Mouse (Mus musculus) heart, adult 2 months (tissue): Measurements from ENCODE around the gene Fbxl13. TPM values are rescaled to one million over a fixed set of nuclear protein-coding genes. Genes with fewer than 3 reads are reported as not detected.

Experiments used
- DNase-seq, 2 experiments: peaks; one replicate each; pipeline ENCODE4 v3.0.0; 2021
- H3K27ac ChIP-seq: fragments of 200-600 bp; 2 replicates; pipeline ENCODE4 v1.8.1; 2022
- H3K27me3 ChIP-seq: fragments of 200-500 bp; 2 replicates; pipeline ENCODE4 v1.6.1; 2012; ENCODE audit warnings: mild to moderate bottlenecking, low read length, inconsistent platforms, mixed read lengths; ENCODE audit not compliant: control insufficient read depth, insufficient read depth
- H3K36me3 ChIP-seq: fragments of 200-500 bp; 2 replicates; pipeline ENCODE4 v1.6.1; 2012; ENCODE audit warnings: low read length, inconsistent platforms; ENCODE audit not compliant: control insufficient read depth, insufficient read depth
- H3K4me1 ChIP-seq: fragments of 200-500 bp; 2 replicates; pipeline ENCODE4 v1.6.1; 2011; ENCODE audit warnings: low read length; ENCODE audit not compliant: control insufficient read depth, insufficient read depth
- H3K4me3 ChIP-seq: fragments of 200-600 bp; 2 replicates; pipeline ENCODE4 v1.8.1; 2022
- H3K79me2 ChIP-seq: fragments of 200-500 bp; replicated peaks from 2 replicates; pipeline ENCODE4 v1.6.1; 2012; ENCODE audit warnings: mild to moderate bottlenecking, inconsistent platforms, low read length, moderate library complexity, mixed read lengths; ENCODE audit not compliant: control insufficient read depth, insufficient read depth
- H3K9ac ChIP-seq: fragments of 200-500 bp; 2 replicates; pipeline ENCODE4 v1.6.1; 2012; ENCODE audit warnings: low read depth, mild to moderate bottlenecking, control low read depth, inconsistent platforms, low read length, mixed read lengths
- CTCF ChIP-seq: fragments of 200-600 bp; IDR thresholded peaks from 2 replicates; pipeline ENCODE4 v1.8.1; 2022; ENCODE audit warnings: antibody characterized with exemption, mild to moderate bottlenecking, moderate library complexity
- EP300 ChIP-seq: fragments of 200-500 bp; IDR thresholded peaks from 2 replicates; pipeline ENCODE4 v1.6.1; 2011; ENCODE audit warnings: low read depth, low read length, control low read depth; ENCODE audit not compliant: insufficient read depth
- POLR2A ChIP-seq: fragments of 200-500 bp; IDR thresholded peaks from 2 replicates; pipeline ENCODE4 v1.6.1; 2011; ENCODE audit warnings: mild to moderate bottlenecking, low read depth, low read length, control low read depth; ENCODE audit not compliant: insufficient read depth
- WGBS: fragments of 180-500 bp; shearing (Covaris S2); methylation state at CpG from one replicate; pipeline ENCODE4 v1.1.7; 2018; 5-methylcytosine and 5-hydroxymethylcytosine counted together
- intact Hi-C: fragments of 180-260 bp; cut with DNase I; formaldehyde crosslinking; loops from one replicate; pipeline ENCODE4 v1.15.1; 2025
- polyA plus RNA-seq: library from polyadenylated mRNA; depleted of rRNA; stranded (reverse); fragments of >200 nt; gene quantifications from 2 replicates; pipeline ENCODE4 v1.2.3, GENCODE M21; 2012
- total RNA-seq, 2 experiments: library from RNA; stranded (reverse); gene quantifications; 2 replicates each; pipeline ENCODE4 v1.2.3; 2021

The Fbxl13 gene
- total and polyA plus RNA-seq, 3 experiments: 0.47 TPM; not detected in 2

GRCm38 (mm10) chr5:21502936-21503610, 142.4 kb downstream of the Fbxl13 start:
- WGBS: 87% methylated on average over 13 of the region's 13 CpGs
- no peaks in the 10 kb centered on the region for H3K4me1 ChIP-seq
- no peak overlapping the region for H3K4me3 ChIP-seq
- DNase-seq: no peak
- H3K36me3 ChIP-seq: no peaks in the 10 kb centered on the region
- H3K27ac ChIP-seq: no peak overlapping the region
- H3K79me2 ChIP-seq: no peaks in the 10 kb centered on the region
- no peaks in the 10 kb centered on the region for H3K27me3 ChIP-seq
- H3K9ac ChIP-seq: no peak overlapping the region
- TF ChIP-seq POLR2A (no peak), CTCF (no peak), EP300 (no peak)
- intact Hi-C loops: no loop called here

GRCm38 (mm10) chr5:21500941-21501340, 144.5 kb downstream of the Fbxl13 start:
- Histone ChIP-seq H3K36me3 (no peaks in the 10 kb centered on the region), H3K79me2 (no peaks in the 10 kb centered on the region), H3K9ac (no peak overlapping the region), H3K27ac (no peak overlapping the region), H3K27me3 (no peaks in the 10 kb centered on the region), H3K4me1 (no peaks in the 10 kb centered on the region), H3K4me3 (no peak overlapping the region)
- intact Hi-C loops: no loop called here
- 90% methylated on average over 2 of the region's 2 CpGs for WGBS
- no peak for TF ChIP-seq POLR2A
- no peak for TF ChIP-seq CTCF
- TF ChIP-seq EP300: no peak
- no peak for DNase-seq

GRCm38 (mm10) chr5:21500133-21500532, 145.3 kb downstream of the Fbxl13 start:
- no peaks in the 10 kb centered on the region for H3K36me3 ChIP-seq
- no peak overlapping the region for H3K9ac ChIP-seq
- no peaks in the 10 kb centered on the region for H3K4me1 ChIP-seq
- H3K27ac ChIP-seq: no peak overlapping the region
- H3K27me3 ChIP-seq: no peaks in the 10 kb centered on the region
- intact Hi-C loops: no loop called here
- H3K4me3 ChIP-seq: no peak overlapping the region
- DNase-seq: no peak
- H3K79me2 ChIP-seq: no peaks in the 10 kb centered on the region
- TF ChIP-seq CTCF (no peak), POLR2A (no peak), EP300 (no peak)
- WGBS: 84% methylated on average over 10 of the region's 10 CpGs

- H3K36me3 ChIP-seq: no peaks in the 10 kb centered on the region
- no peaks in the 10 kb centered on the region for H3K79me2 ChIP-seq
- intact Hi-C loops: no loop called here
- H3K27me3 ChIP-seq: no peaks in the 10 kb centered on the region
- H3K9ac ChIP-seq: no peak overlapping the region
- no peaks in the 10 kb centered on the region for H3K4me1 ChIP-seq
- no peak for TF ChIP-seq EP300
- no peak for TF ChIP-seq POLR2A
- no peak for TF ChIP-seq CTCF
- WGBS: 91% methylated on average over 11 of the region's 11 CpGs
- H3K27ac ChIP-seq: no peak overlapping the region
- no peak for DNase-seq
- H3K4me3 ChIP-seq: no peak overlapping the region
These were observed 146.5 kb downstream of the Fbxl13 start for GRCm38 (mm10) chr5:21498925-21499324.

GRCm38 (mm10) chr5:21498490-21498889, 146.9 kb downstream of the Fbxl13 start:
- DNase-seq: no peak
- TF ChIP-seq POLR2A (no peak), CTCF (no peak), EP300 (no peak)
- Histone ChIP-seq H3K27me3 (no peaks in the 10 kb centered on the region), H3K4me3 (no peak overlapping the region), H3K36me3 (no peaks in the 10 kb centered on the region), H3K27ac (no peak overlapping the region), H3K79me2 (no peaks in the 10 kb centered on the region), H3K9ac (no peak overlapping the region), H3K4me1 (no peaks in the 10 kb centered on the region)
- 89% methylated on average over 2 of the region's 2 CpGs for WGBS
- intact Hi-C loops: no loop called here

- 44% methylated on average over 3 of the region's 3 CpGs for WGBS
- DNase-seq: peak in 1 of 2 experiments; percentile 38
- H3K4me3 ChIP-seq: no peak overlapping the region
- no peaks in the 10 kb centered on the region for H3K79me2 ChIP-seq
- TF ChIP-seq EP300 (no peak), POLR2A (no peak), CTCF (no peak)
- no peaks in the 10 kb centered on the region for H3K36me3 ChIP-seq
- H3K4me1 ChIP-seq: no peaks in the 10 kb centered on the region
- H3K27ac ChIP-seq: no peak overlapping the region
- no peaks in the 10 kb centered on the region for H3K27me3 ChIP-seq
- intact Hi-C loops: no loop called here
- H3K9ac ChIP-seq: no peak overlapping the region
These were observed 148.6 kb downstream of the Fbxl13 start for GRCm38 (mm10) chr5:21496881-21497280.
